Mouse (Mus musculus) heart, adult 2 months (tissue): Measurements from ENCODE around the gene Fam234b.

Source experiments
- CTCF ChIP-seq: fragments of 200-600 bp; IDR thresholded peaks from 2 replicates; pipeline ENCODE4 v1.8.1; 2022; ENCODE audit warnings: antibody characterized with exemption, mild to moderate bottlenecking, moderate library complexity
- EP300 ChIP-seq: fragments of 200-500 bp; IDR thresholded peaks from 2 replicates; pipeline ENCODE4 v1.6.1; 2011; ENCODE audit warnings: low read depth, low read length, control low read depth; ENCODE audit not compliant: insufficient read depth
- POLR2A ChIP-seq: fragments of 200-500 bp; IDR thresholded peaks from 2 replicates; pipeline ENCODE4 v1.6.1; 2011; ENCODE audit warnings: mild to moderate bottlenecking, low read depth, low read length, control low read depth; ENCODE audit not compliant: insufficient read depth

GRCm38 (mm10) chr6:135177271-135177670 lies 20.5 kb upstream of the Fam234b start:
- no peak for TF ChIP-seq CTCF
- no peak for TF ChIP-seq POLR2A
- TF ChIP-seq EP300, result no peak
